Mouse (Mus musculus) adrenal gland (tissue): ENCODE data around the gene Akap8l.

ENCODE experiments used
- microRNA-seq, 2 experiments: library from miRNA; unstranded; fragments of <30 nt; microRNA quantifications; one replicate each; pipeline ENCODE4; 2019

The Akap8l gene

Small RNAs within 50 kb of the gene (microRNA-seq; reads per million reads assigned to microRNA genes)
- gene Gm22201, result 0 to 0.12 reads per million in 2 experiments
